Mouse (Mus musculus) small intestine, adult 2 months (tissue): ENCODE results near the gene Zfp710. TPM values are rescaled to one million over a fixed set of nuclear protein-coding genes. Genes with fewer than 3 reads are reported as not detected.
A peak's percentile ranks its signal among the peaks of the same experiment; 100 is the strongest.

Experiments
- H3K27ac ChIP-seq: fragments of 200-500 bp; 2 replicates; pipeline ENCODE4 v1.5.1; 2012; ENCODE audit warnings: low read depth, low read length, control low read depth, inconsistent platforms; ENCODE audit not compliant: insufficient read depth
- H3K27me3 ChIP-seq: fragments of 200-500 bp; 2 replicates; pipeline ENCODE4 v1.6.1; 2012; ENCODE audit warnings: mild to moderate bottlenecking, moderate library complexity, low read length, inconsistent platforms; ENCODE audit not compliant: control insufficient read depth, insufficient read depth
- H3K36me3 ChIP-seq: fragments of 200-500 bp; 2 replicates; pipeline ENCODE4 v1.6.1; 2012; ENCODE audit warnings: mild to moderate bottlenecking, low read length, control low read depth, inconsistent platforms; ENCODE audit not compliant: control insufficient read depth, insufficient read depth
- H3K4me1 ChIP-seq: fragments of 200-500 bp; 2 replicates; pipeline ENCODE4 v1.6.1; 2012; ENCODE audit warnings: low read length, inconsistent platforms, mixed read lengths; ENCODE audit not compliant: control insufficient read depth, insufficient read depth, insufficient read length
- H3K4me3 ChIP-seq: fragments of 200-500 bp; 2 replicates; pipeline ENCODE4 v1.5.1; 2012; ENCODE audit warnings: low read depth, mild to moderate bottlenecking, control low read depth, inconsistent platforms, low read length, moderate library complexity
- CTCF ChIP-seq: fragments of 200-500 bp; IDR thresholded peaks from 2 replicates; pipeline ENCODE4 v1.5.1; 2012; ENCODE audit warnings: low read depth, mild to moderate bottlenecking, control low read depth, inconsistent platforms, low read length, moderate library complexity, mixed read lengths; ENCODE audit not compliant: insufficient replicate concordance, insufficient read length; ENCODE audit errors: extremely low read depth
- POLR2A ChIP-seq: fragments of 200-500 bp; IDR thresholded peaks from 2 replicates; pipeline ENCODE4 v1.6.1; 2012; ENCODE audit warnings: low read depth, mild to moderate bottlenecking, control low read depth, inconsistent platforms, low read length, moderate library complexity
- WGBS: fragments of 180-500 bp; shearing (Covaris S2); methylation state at CpG from one replicate; pipeline ENCODE4 v1.1.7; 2018; 5-methylcytosine and 5-hydroxymethylcytosine counted together
- polyA plus RNA-seq: library from polyadenylated mRNA; depleted of rRNA; stranded (reverse); fragments of >200 nt; gene quantifications from 2 replicates; pipeline ENCODE4 v1.2.3, GENCODE M21; 2012

Zfp710 gene
- polyA plus RNA-seq, 1 experiment: 67.9 TPM

- no peak overlapping the region for H3K4me3 ChIP-seq
These were observed 39.5 kb downstream of the Zfp710 start for GRCm38 (mm10) chr7:80063902-80064736.

GRCm38 (mm10) chr7:80065250-80065649, 40.6 kb downstream of the Zfp710 start:
- Histone ChIP-seq H3K4me1 (peaks cover 37% of the 10 kb centered on the region), H3K27me3 (no peaks in the 10 kb centered on the region), H3K36me3 (0 out of 2 replicates have a peak, but pooled peaks cover 1% of the 10 kb centered on the region), H3K27ac (no peak overlapping the region), H3K4me3 (no peak overlapping the region)
- TF ChIP-seq CTCF (no peak), POLR2A (no peak)
- 93% methylated on average over 3 of the region's 3 CpGs for WGBS

More at GRCm38 (mm10) chr7:80063902-80064736, 39.5 kb downstream of the Zfp710 start:
- H3K36me3 ChIP-seq: 0 out of 2 replicates have a peak, but pooled peaks cover 1% of the 10 kb centered on the region
- TF ChIP-seq CTCF (no peak), POLR2A (no peak)
- peaks cover 34% of the 10 kb centered on the region for H3K4me1 ChIP-seq
- no peaks in the 10 kb centered on the region for H3K27me3 ChIP-seq
- H3K27ac ChIP-seq: no peak overlapping the region
- 77% methylated on average over 15 of the region's 15 CpGs for WGBS

GRCm38 (mm10) chr7:80066675-80067455, 42.3 kb downstream of the Zfp710 start:
- WGBS: 79% methylated on average over 13 of the region's 13 CpGs
- TF ChIP-seq POLR2A (no peak), CTCF (no peak)
- H3K36me3 ChIP-seq: peaks cover 4% of the 10 kb centered on the region; the same call in 1 of the 2 replicates

GRCm38 (mm10) chr7:80068341-80068740, 43.7 kb downstream of the Zfp710 start:
- 69% methylated on average over 7 of the region's 7 CpGs for WGBS
- H3K36me3 ChIP-seq: peaks cover 4% of the 10 kb centered on the region; the same call in 1 of the 2 replicates
- peaks cover 32% of the 10 kb centered on the region for H3K4me1 ChIP-seq
- H3K27me3 ChIP-seq: no peaks in the 10 kb centered on the region
- no peak overlapping the region for H3K4me3 ChIP-seq
- no peak for TF ChIP-seq POLR2A
- TF ChIP-seq CTCF: no peak
- no peak overlapping the region for H3K27ac ChIP-seq

More at GRCm38 (mm10) chr7:80066675-80067455, 42.3 kb downstream of the Zfp710 start:
- H3K4me1 ChIP-seq: peaks cover 28% of the 10 kb centered on the region
- no peaks in the 10 kb centered on the region for H3K27me3 ChIP-seq
- H3K27ac ChIP-seq: no peak overlapping the region
- no peak overlapping the region for H3K4me3 ChIP-seq

- no peaks in the 10 kb centered on the region for H3K27me3 ChIP-seq
- H3K4me1 ChIP-seq: peaks cover 43% of the 10 kb centered on the region
- H3K4me3 ChIP-seq: no peak overlapping the region
- H3K36me3 ChIP-seq: peaks cover 4% of the 10 kb centered on the region; the same call in 1 of the 2 replicates
- TF ChIP-seq CTCF (no peak), POLR2A (no peak)
- 34% methylated on average over 13 of the region's 13 CpGs for WGBS
- H3K27ac ChIP-seq: peak overlapping the region; percentile 26
These were observed 45.2 kb downstream of the Zfp710 start for GRCm38 (mm10) chr7:80069615-80070327.

GRCm38 (mm10) chr7:80071209-80071608, 46.6 kb downstream of the Zfp710 start:
- no peaks in the 10 kb centered on the region for H3K27me3 ChIP-seq
- peaks cover 53% of the 10 kb centered on the region for H3K4me1 ChIP-seq
- WGBS: 92% methylated on average over 9 of the region's 9 CpGs
- H3K27ac ChIP-seq: no peak overlapping the region
- H3K36me3 ChIP-seq: peaks cover 2% of the 10 kb centered on the region; the same call in 1 of the 2 replicates
- TF ChIP-seq POLR2A (no peak), CTCF (no peak)
- no peak overlapping the region for H3K4me3 ChIP-seq
